8 mouse cellular contexts compared by ENCODE assay signal in the genomic region with DNA sequence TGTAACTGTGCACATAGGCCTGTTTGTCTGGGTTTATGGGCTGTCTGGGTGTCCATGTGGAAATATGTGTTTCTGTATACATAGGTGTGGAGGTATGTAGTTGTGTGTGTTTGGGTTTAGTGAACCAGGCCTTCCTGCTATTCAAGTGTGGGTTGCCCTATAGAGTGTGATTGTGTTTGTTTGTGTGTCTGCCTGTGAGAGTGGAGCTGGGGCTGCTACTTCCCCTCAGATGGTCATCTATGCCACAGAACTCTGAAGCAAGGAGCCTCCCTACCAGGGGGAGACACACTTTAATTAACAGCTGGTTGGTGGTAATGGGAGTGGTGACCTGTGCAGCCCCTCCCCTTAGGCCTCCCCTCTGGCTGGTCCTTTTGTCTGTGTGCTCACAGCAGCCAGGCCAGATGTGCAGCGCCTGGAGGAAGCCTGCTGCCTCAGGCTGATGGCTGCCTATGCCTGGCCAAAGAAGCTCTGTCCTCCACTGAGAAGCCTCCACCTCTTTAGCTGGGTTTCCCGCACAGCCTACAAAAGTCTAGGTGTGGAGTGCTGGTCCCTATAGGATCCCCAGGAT. TPM values are rescaled to one million over a fixed set of nuclear protein-coding genes. Genes with fewer than 3 reads are reported as not detected.
DNase-seq lines count a peak whose midpoint lies in the region; ATAC-seq lines count a peak whose summit lies in the region.

No protein-coding gene starts in this region.

- H3K9me3 ChIP-seq in erythroblast, embryonic 14.5 days (ENCODE audit: control insufficient read depth, low read length): no peaks in the 10 kb centered on the region
- no peaks in the 10 kb centered on the region for H3K9me3 ChIP-seq in embryonic facial prominence, embryonic 10.5 days
- H3K9me3 ChIP-seq in liver, embryonic 12.5 days (replicated peaks): no peaks in the 10 kb centered on the region
- H3K9me3 ChIP-seq in neural tube, embryonic 11.5 days (ENCODE audit: control insufficient read depth, low read length): no peaks in the 10 kb centered on the region

- H3K27ac ChIP-seq in embryonic facial prominence, embryonic 10.5 days (replicated peaks): peak overlapping the region; percentile 93
- H3K27ac ChIP-seq in liver, embryonic 12.5 days: peak overlapping the region; percentile 36; the same call in 1 of the 2 replicates
- peak overlapping the region; percentile 62; the same call in 1 of the 2 replicates for H3K27ac ChIP-seq in neural tube, embryonic 11.5 days (ENCODE audit: low read depth, low read length)

- intact Hi-C loops in heart, postnatal 10 days (cut with DNase I): no loop called here

- peaks cover 21% of the 10 kb centered on the region for H3K27me3 ChIP-seq in erythroblast, embryonic 14.5 days (ENCODE audit: control insufficient read depth)
- no peaks in the 10 kb centered on the region for H3K27me3 ChIP-seq in embryonic facial prominence, embryonic 10.5 days (replicated peaks; ENCODE audit: low read depth, poor library complexity, severe bottlenecking)
- H3K27me3 ChIP-seq in liver, embryonic 12.5 days (replicated peaks): peaks cover 4% of the 10 kb centered on the region; the same call in 1 of the 2 replicates
- no peaks in the 10 kb centered on the region for H3K27me3 ChIP-seq in neural tube, embryonic 11.5 days (ENCODE audit: control insufficient read depth, insufficient read depth, low read length)

- WGBS in embryonic facial prominence, embryonic 10.5 days: 3% methylated on average over 2 of the region's 2 CpGs
- WGBS in liver, embryonic 12.5 days (ENCODE audit: insufficient replicate concordance): 31% methylated on average over 2 of the region's 2 CpGs
- 0% methylated on average over 2 of the region's 2 CpGs for WGBS in neural tube, embryonic 11.5 days

- no peak for ATAC-seq in erythroblast, adult 5-6 weeks (replicated peaks; ENCODE audit: low FRiP score, poor library complexity, severe bottlenecking)
- ATAC-seq in liver, embryonic 12.5 days: peak; percentile 55
- peak; percentile 51; the same call in 1 of the 2 replicates for ATAC-seq in neural tube, embryonic 11.5 days (ENCODE audit: insufficient read depth, low FRiP score, low TSS enrichment)

- DNase-seq in embryonic facial prominence, embryonic 10.5 days (ENCODE audit: low spot score): peak; percentile 73
- peak; percentile 51 to 57 for DNase-seq in heart, postnatal 10 days
- peak; percentile 44 for DNase-seq in neural tube, embryonic 11.5 days (ENCODE audit: low spot score)
- DNase-seq in frontal cortex, postnatal 10 days (ENCODE audit: low spot score in 2 of 2): no peak
- DNase-seq in cerebellum, adult 11 months: no peak

- H3K4me1 ChIP-seq in erythroblast, embryonic 14.5 days (ENCODE audit: control insufficient read depth): peaks cover 9% of the 10 kb centered on the region
- H3K4me1 ChIP-seq in embryonic facial prominence, embryonic 10.5 days: peaks cover 53% of the 10 kb centered on the region
- H3K4me1 ChIP-seq in liver, embryonic 12.5 days: peaks cover 29% of the 10 kb centered on the region
- peaks cover 2% of the 10 kb centered on the region; the same call in 1 of the 2 replicates for H3K4me1 ChIP-seq in neural tube, embryonic 11.5 days (ENCODE audit: control insufficient read depth, insufficient read depth, low read length)

- H3K36me3 ChIP-seq in erythroblast, embryonic 14.5 days (ENCODE audit: control insufficient read depth): peaks cover 3% of the 10 kb centered on the region; the same call in 1 of the 2 replicates
- H3K36me3 ChIP-seq in embryonic facial prominence, embryonic 10.5 days (replicated peaks): peaks cover 32% of the 10 kb centered on the region
- peaks cover 15% of the 10 kb centered on the region for H3K36me3 ChIP-seq in liver, embryonic 12.5 days
- H3K36me3 ChIP-seq in neural tube, embryonic 11.5 days (ENCODE audit: control insufficient read depth, insufficient read depth, low read length): peaks cover 3% of the 10 kb centered on the region; the same call in 1 of the 2 replicates

- peak overlapping the region; percentile 61; the same call in 1 of the 2 replicates for H3K9ac ChIP-seq in liver, embryonic 12.5 days
- peak overlapping the region; percentile 73 for H3K9ac ChIP-seq in neural tube, embryonic 11.5 days (ENCODE audit: low read length)

- peak overlapping the region; percentile 60 for H3K4me3 ChIP-seq in erythroblast, embryonic 14.5 days (replicated peaks)
- peak overlapping the region; percentile 78 for H3K4me3 ChIP-seq in embryonic facial prominence, embryonic 10.5 days
- H3K4me3 ChIP-seq in liver, embryonic 12.5 days: peak overlapping the region; percentile 57
- H3K4me3 ChIP-seq in neural tube, embryonic 11.5 days (ENCODE audit: low read depth, low read length): peak overlapping the region; percentile 45

- peak overlapping the region; percentile 78 for H3K4me2 ChIP-seq in liver, embryonic 12.5 days
- peak overlapping the region; percentile 45 for H3K4me2 ChIP-seq in neural tube, embryonic 11.5 days (ENCODE audit: low read depth)

RNA-seq across cellular contexts. Expression of a gene that starts 0.9 kb away (rescaled TPM):
- 0.04 and 0.12 TPM in 2 replicates for polyA plus RNA-seq in erythroblast, embryonic 14.5 days (2012)
- total RNA-seq in erythroblast, adult 5-6 weeks (2015; ENCODE audit: low replicate concordance): 4.6 and 5.2 TPM in 2 replicates
- 6.4 and 6.6 TPM in 2 replicates for total RNA-seq in erythroblast, adult 5-6 weeks (2017; ENCODE audit: low replicate concordance)
- 58.3 and 70.1 TPM in 2 replicates for polyA plus RNA-seq in embryonic facial prominence, embryonic 10.5 days (2016; fragmentation: Nextera tagmentation; extraction: Ambion mirVana)
- total RNA-seq in heart, postnatal 10 days (2021): 10 to 100 TPM; 37.3 to 37.4 TPM
- 12.3 and 13.7 TPM in 2 replicates for polyA plus RNA-seq in liver, embryonic 12.5 days (2016; fragmentation: Nextera tagmentation; extraction: Ambion mirVana)
- 37.0 and 40.8 TPM in 2 replicates for polyA plus RNA-seq in neural tube, embryonic 11.5 days (2014; fragmentation: Nextera tagmentation; extraction: Ambion mirVana)

RNA-seq across cellular contexts. Expression of a gene that starts 30.6 kb away (rescaled TPM):
- polyA plus RNA-seq in erythroblast, embryonic 14.5 days (2012): 0.06 TPM in 2 replicates
- total RNA-seq in erythroblast, adult 5-6 weeks (2015; ENCODE audit: low replicate concordance): 36.2 and 56.7 TPM in 2 replicates
- 35.7 and 49.4 TPM in 2 replicates for total RNA-seq in erythroblast, adult 5-6 weeks (2017; ENCODE audit: low replicate concordance)
- polyA plus RNA-seq in embryonic facial prominence, embryonic 10.5 days (2016; fragmentation: Nextera tagmentation; extraction: Ambion mirVana): 2.0 and 2.3 TPM in 2 replicates
- 1 to 10 TPM; 1.3 to 2.2 TPM for total RNA-seq in heart, postnatal 10 days (2021)
- polyA plus RNA-seq in liver, embryonic 12.5 days (2016; fragmentation: Nextera tagmentation; extraction: Ambion mirVana): 7.4 and 8.5 TPM in 2 replicates
- 2.2 and 3.1 TPM in 2 replicates for polyA plus RNA-seq in neural tube, embryonic 11.5 days (2014; fragmentation: Nextera tagmentation; extraction: Ambion mirVana)

Comparison
In these comparisons a context has a peak if more than half of its experiments do, and no peak if none do; other contexts are left out.
1. DNase-seq: peak in embryonic facial prominence, embryonic 10.5 days (single experiment), heart, postnatal 10 days (2 of 2) and neural tube, embryonic 11.5 days (single experiment); none in frontal cortex, postnatal 10 days (0 of 2) and cerebellum, adult 11 months (single experiment).
2. H3K27ac ChIP-seq: peak in every context shown above with its lines; median percentile 93 in embryonic facial prominence, embryonic 10.5 days; 62 in neural tube, embryonic 11.5 days; 36 in liver, embryonic 12.5 days.
3. RNA of a gene that starts 0.9 kb away (polyA plus RNA-seq): 58.3 to 70.1 TPM in embryonic facial prominence, embryonic 10.5 days, 37.0 to 40.8 TPM in neural tube, embryonic 11.5 days and 12.3 to 13.7 TPM in liver, embryonic 12.5 days; 0.04 to 0.12 TPM in erythroblast, embryonic 14.5 days; every median in the first group is over 10 times any median in the second.
4. Peak in every context shown above with its lines, with median percentiles within 50 percentile points of each other: H3K4me3 ChIP-seq.